ENCODE assay signal across 15 mouse cellular contexts in genomic region chr1:185185556-185185955, GRCm38 (mm10). TPM values are rescaled to one million over a fixed set of nuclear protein-coding genes. Genes with fewer than 3 reads are reported as not detected.
DNase-seq lines count a peak whose midpoint lies in the region; ATAC-seq and TF ChIP-seq lines count a peak whose summit lies in the region.
"Had no signal": no experiment of that assay in that cellular context is flagged by ENCODE, and none has a peak within 500 bp of the region (broad histone marks: within the 10 kb centered on the region; RNA-seq: fewer than 3 reads in every experiment).

No protein-coding gene starts in this region.

- no peaks in the 10 kb centered on the region for H3K9me3 ChIP-seq in hindbrain, embryonic 12.5 days (replicated peaks)
- H3K9me3 ChIP-seq in hindbrain, embryonic 10.5 days, result no peaks in the 10 kb centered on the region
- H3K9me3 ChIP-seq: G1E; heart, embryonic 10.5 days; lung, embryonic 15.5 days had no signal

- no peaks in the 10 kb centered on the region for H3K36me3 ChIP-seq in hindbrain, embryonic 12.5 days
- no peaks in the 10 kb centered on the region for H3K36me3 ChIP-seq in hindbrain, embryonic 10.5 days
- H3K36me3 ChIP-seq: G1E; heart, embryonic 10.5 days; lung, embryonic 15.5 days had no signal

- H3K9ac ChIP-seq in hindbrain, embryonic 12.5 days, result no peak overlapping the region
- H3K9ac ChIP-seq: lung, embryonic 15.5 days had no signal

- 53% methylated on average over 9 of the region's 9 CpGs for WGBS in hindbrain, embryonic 12.5 days
- WGBS in hindbrain, embryonic 10.5 days, result 65% methylated on average over 9 of the region's 9 CpGs

- no peak overlapping the region for H3K4me2 ChIP-seq in hindbrain, embryonic 12.5 days (replicated peaks)
- H3K4me2 ChIP-seq: lung, embryonic 15.5 days had no signal

- H3K4me1 ChIP-seq in hindbrain, embryonic 12.5 days, result peaks cover 12% of the 10 kb centered on the region
- peaks cover 16% of the 10 kb centered on the region for H3K4me1 ChIP-seq in hindbrain, embryonic 10.5 days (replicated peaks)
- H3K4me1 ChIP-seq in cortical plate, adult 2 months (ENCODE audit: control insufficient read depth, insufficient read depth, low read length), result peaks cover 11% of the 10 kb centered on the region
- H3K4me1 ChIP-seq: lung, embryonic 15.5 days had no signal

- ATAC-seq in hindbrain, embryonic 12.5 days (ENCODE audit: low FRiP score), result 0 out of 2 replicates have a peak, but pooled peaks have one; percentile 16
- ATAC-seq: activated CD4-positive, CD25-positive, alpha-beta regulatory T cell, adult 4 months had no signal

- DNase-seq in hindbrain, embryonic 10.5 days (ENCODE audit: low spot score), result no peak
- DNase-seq in left cerebral cortex, adult 18-20 months (ENCODE audit: low spot score in 2 of 2), result peak; percentile 48 to 66
- DNase-seq in right cerebral cortex, adult 2 months (ENCODE audit: low spot score in 2 of 2), result peak; percentile 56 to 74
- no peak for DNase-seq in ovary, postnatal 10 days (ENCODE audit: low spot score)
- DNase-seq in testis, postnatal 10 days (ENCODE audit: low spot score), result no peak
- DNase-seq in urinary bladder, postnatal 14 days (ENCODE audit: low spot score), result no peak
- DNase-seq: B cell, adult 2 months; cerebellum, adult 8-10 months; kidney, postnatal 14 days had no signal

- no peak for TF ChIP-seq CTCF in cortical plate, adult 2 months (IDR thresholded peaks at IDR 0.05; ENCODE audit: extremely low read depth, insufficient read depth, low read length)

- TF ChIP-seq POLR2A in cortical plate, adult 2 months (IDR thresholded peaks at IDR 0.05; ENCODE audit: extremely low read depth, insufficient read depth, low read length), result no peak

- no peak overlapping the region for H3K4me3 ChIP-seq in hindbrain, embryonic 12.5 days
- H3K4me3 ChIP-seq in hindbrain, embryonic 10.5 days, result no peak overlapping the region
- H3K4me3 ChIP-seq in cortical plate, adult 2 months (ENCODE audit: insufficient read depth, low read length), result no peak overlapping the region
- H3K4me3 ChIP-seq: heart, embryonic 10.5 days; lung, embryonic 15.5 days had no signal

- H3K27me3 ChIP-seq in hindbrain, embryonic 12.5 days, result no peaks in the 10 kb centered on the region
- no peaks in the 10 kb centered on the region for H3K27me3 ChIP-seq in hindbrain, embryonic 10.5 days (ENCODE audit: insufficient read depth, poor library complexity, severe bottlenecking)
- H3K27me3 ChIP-seq: lung, embryonic 15.5 days had no signal

- H3K27ac ChIP-seq in hindbrain, embryonic 12.5 days, result no peak overlapping the region
- no peak overlapping the region for H3K27ac ChIP-seq in hindbrain, embryonic 10.5 days
- 0 out of 2 replicates have a peak overlapping the region, but pooled peaks have one; percentile 53 for H3K27ac ChIP-seq in cortical plate, adult 2 months (ENCODE audit: insufficient read depth, low read length)
- H3K27ac ChIP-seq: heart, embryonic 10.5 days; lung, embryonic 15.5 days had no signal

RNA-seq across cellular contexts. Expression of gene Rab3gap2, which starts 18.4 kb away (rescaled TPM):
- 27.4 and 28.7 TPM in 2 replicates for polyA plus RNA-seq in hindbrain, embryonic 12.5 days (2016; fragmentation: Nextera tagmentation; extraction: Ambion mirVana)
- 19.3 and 20.2 TPM in 2 replicates for polyA plus RNA-seq in hindbrain, embryonic 10.5 days (2016; fragmentation: Nextera tagmentation; extraction: Ambion mirVana)
- polyA plus RNA-seq in cortical plate, adult 2 months (2012; rRNA removed), result 48.9 and 50.8 TPM in 2 replicates
- total RNA-seq in left cerebral cortex, adult 18-20 months (2021), result 10 to 100 TPM; 78.9 TPM

Comparison
In these comparisons a context has a peak if more than half of its experiments do, and no peak if none do; other contexts are left out.
1. DNase-seq: peak in left cerebral cortex, adult 18-20 months (2 of 2) and right cerebral cortex, adult 2 months (2 of 2); none in hindbrain, embryonic 10.5 days (single experiment), ovary, postnatal 10 days (single experiment), testis, postnatal 10 days (single experiment) and urinary bladder, postnatal 14 days (single experiment).